Mouse (Mus musculus): ENCODE measurements around the gene 4933416C03Rik.

The 4933416C03Rik gene

DNA sequence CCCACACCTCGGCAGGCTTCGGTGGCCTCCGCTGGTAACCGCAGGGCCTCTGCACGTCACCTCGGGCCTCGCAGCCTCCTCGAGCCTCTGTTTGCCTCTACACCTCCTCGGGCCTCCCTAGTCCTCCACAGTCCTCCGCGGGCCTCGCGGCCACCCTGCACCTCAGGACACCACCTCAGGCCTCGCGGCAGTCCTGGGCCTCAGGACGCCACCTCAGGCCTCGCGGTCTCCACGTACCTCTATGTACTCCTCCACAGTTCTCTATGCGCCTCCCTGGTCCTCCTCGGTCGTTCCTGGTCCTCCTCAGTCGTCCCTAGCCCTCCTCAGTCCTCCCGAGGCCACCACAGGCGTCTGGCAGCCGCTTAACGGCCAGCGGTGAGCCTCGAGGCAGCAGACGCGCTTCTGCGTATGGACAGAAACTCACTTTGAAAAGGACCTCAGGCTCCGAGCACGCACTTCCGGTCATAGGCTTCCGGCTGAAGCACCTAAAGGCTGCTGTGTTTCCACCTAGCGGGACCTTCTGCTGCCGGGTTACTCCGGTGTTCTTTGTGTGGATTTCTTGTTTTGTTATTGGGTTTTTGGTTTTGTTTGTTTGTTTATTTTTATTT, at the start of gene 4933416C03Rik:
TSS of gene 4933416C03Rik (minus strand) at position 51 of the 608 bp plus-strand sequence.
- no peak for DNase-seq (ENCODE audit: low spot score in 2 of 2)

DNA sequence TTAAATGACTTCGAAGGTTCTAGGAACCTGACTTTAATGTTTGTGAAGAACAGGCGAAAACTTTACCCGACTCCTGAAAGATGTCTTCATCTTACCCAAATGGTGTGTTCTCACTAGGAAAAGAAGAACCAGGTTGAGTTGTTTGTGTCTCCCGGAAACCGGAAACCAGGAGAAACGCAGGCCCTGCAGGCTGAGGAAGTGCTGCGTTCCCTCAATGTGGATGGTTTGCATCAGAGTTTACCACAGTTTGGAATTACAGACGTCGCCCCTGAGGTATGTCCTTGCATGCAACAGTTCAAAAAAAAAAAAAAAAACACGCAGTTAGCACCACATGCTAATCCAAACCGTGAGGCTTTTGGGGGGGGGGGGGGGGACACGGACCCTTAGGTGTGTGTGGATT, 48.6 kb upstream of the 4933416C03Rik start:
- no peak for DNase-seq (ENCODE audit: low spot score in 2 of 2)

DNA sequence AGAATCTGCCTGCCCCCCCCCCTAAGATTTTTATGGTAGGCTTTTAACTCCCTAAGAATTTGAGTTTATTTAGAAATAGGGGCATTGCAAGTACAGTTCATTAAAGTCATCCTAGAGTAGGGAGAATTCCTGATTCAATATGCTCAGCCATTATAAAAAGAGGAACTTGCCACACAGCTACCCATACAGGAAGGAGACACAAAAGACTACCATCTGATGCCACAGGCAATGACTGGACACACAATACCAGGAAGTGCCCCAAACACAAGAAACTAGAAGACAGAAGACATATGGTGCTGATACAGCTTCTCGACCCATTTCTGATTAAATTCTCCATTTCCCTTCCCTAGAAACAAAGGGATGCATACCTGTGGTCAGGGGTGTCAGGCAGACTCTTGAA, 43.0 kb upstream of the 4933416C03Rik start:
- DNase-seq (ENCODE audit: low spot score in 2 of 2) = no peak

DNA sequence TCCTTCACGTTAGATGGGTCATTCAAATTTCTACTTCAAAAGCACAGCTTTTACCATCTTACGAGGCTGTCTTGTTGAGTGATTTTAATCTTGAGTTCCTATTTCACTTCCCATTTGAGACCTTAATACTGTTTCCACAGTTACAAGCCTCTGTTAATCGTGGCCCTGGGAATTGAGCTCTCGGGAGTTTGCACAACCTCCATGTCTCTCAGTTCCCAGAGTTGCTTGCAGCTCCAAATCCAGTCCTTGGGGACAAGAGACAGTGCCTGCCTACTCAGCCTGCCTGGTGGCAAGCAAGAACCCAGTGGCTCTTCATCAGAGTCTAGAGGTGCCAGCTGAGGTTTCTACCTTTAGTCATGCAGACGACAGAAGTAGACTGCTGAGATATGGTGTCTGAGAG, 41.0 kb upstream of the 4933416C03Rik start:
- no peak for DNase-seq (ENCODE audit: low spot score in 2 of 2)

DNA sequence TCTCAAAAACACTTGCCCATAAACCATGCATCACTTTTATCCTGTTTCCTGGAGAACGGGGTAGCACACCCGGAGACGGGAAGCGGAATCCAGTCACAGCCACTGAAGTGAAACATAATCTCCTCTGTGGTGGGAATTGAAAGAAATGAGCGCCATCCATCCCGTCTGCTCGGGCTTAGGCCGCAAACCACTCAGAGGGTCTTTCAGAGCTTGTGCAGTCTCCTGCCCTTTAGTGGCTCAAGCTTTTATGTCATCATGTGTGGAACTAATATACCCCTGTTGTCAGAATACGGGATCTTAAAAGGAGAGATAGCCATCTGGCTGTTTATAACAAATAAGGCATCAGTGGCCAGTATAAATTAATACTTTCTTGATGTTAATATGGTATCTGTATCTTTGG, 32.4 kb upstream of the 4933416C03Rik start:
- no peak for DNase-seq (ENCODE audit: low spot score in 2 of 2)

DNA sequence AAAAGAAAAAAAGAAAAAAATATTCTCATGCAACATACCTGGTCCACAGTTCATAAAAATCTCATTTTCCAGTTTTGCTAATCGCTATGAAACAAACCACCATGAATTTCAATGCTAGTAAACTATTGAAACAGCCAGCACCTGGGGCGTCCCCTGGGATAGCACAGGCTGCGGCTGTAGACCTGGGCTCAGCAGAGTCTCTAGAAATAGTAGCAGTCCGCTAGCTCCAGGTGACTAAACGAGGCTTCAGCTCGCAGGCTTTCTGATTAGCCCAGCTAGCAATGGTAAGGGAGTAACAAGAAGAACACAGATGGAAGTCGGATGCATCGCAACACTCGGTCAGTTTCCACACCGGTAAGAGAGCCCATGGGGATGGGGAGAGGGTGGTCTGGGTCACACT, 30.0 kb upstream of the 4933416C03Rik start:
- DNase-seq (ENCODE audit: low spot score in 2 of 2) = no peak

DNA sequence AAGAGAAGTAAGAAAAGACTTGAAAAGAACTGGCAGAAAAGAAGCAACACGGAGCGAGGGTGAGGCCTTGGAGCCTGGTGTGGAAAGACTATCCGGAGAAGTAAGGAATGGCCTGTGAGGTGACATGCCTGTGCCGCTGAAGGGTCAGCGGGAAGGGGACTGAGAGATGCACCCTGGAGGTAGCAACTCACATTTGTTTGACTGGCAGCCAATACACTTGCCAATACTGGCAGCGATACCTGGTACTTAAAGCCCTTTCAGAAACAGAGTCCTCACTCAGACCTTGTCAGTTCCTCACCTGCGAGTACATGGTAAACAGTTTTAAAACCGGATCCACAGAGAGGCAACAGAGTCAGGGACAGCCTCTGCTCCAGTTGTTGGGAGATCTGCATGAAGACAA, 26.5 kb upstream of the 4933416C03Rik start:
- no peak for DNase-seq (ENCODE audit: low spot score in 2 of 2)

DNA sequence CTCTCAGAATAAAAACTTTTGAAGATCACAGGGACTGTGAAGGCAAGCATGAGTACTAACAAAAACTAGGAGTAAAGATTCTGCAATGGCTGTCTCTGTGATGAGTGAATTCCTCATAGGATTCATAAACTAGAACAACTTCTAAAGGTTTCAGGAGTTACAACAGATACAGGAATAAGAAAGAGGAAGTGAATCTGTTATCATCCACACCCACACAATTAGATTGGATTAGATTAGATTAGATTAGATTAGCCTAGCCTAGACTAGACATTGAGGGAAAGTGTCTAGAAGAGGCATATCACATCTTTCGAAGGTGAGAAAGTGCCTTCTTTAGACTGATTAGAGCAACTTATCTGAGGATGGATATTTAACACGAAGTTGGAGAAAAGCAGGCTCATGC, 21.5 kb upstream of the 4933416C03Rik start:
- DNase-seq (ENCODE audit: low spot score in 2 of 2) = no peak

DNA sequence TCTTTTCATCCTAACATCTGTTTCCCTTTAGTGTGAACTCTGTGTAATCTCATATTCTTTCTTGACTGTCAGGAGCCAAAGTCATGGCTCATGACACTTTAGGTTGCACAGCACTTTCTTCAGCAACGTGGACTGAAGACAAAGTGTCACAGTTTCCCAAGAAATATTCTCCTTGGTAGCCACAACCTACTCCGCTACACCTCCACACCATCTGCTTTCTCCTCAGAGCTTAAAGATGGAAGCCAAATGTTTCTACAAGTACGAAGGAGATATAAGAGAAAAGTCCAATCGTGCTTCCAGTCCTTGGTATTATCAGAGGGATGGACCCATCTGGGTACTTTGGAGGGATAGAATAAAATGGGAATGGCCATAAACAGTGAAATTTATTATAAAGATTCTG, 18.5 kb upstream of the 4933416C03Rik start:
- DNase-seq (ENCODE audit: low spot score in 2 of 2) = no peak

DNA sequence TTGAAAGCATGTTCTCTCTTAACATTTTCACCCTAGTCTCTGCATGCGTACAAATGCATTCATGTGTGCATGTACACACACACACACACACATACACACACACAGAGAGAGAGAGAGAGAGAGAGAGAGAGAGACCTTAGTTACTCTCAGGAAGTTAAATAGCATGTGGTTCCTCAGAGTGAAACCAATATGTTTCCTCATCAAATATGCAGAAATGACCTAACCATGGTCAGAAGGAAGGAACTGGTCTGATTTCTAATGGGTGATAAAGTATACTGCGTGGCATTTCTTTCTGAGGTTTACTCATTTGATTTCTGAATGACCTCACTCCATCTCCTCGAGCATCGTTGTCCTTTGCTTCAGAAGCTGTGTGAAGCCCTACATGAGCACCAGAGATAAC, 17.5 kb upstream of the 4933416C03Rik start:
- DNase-seq (ENCODE audit: low spot score in 2 of 2) = no peak

DNA sequence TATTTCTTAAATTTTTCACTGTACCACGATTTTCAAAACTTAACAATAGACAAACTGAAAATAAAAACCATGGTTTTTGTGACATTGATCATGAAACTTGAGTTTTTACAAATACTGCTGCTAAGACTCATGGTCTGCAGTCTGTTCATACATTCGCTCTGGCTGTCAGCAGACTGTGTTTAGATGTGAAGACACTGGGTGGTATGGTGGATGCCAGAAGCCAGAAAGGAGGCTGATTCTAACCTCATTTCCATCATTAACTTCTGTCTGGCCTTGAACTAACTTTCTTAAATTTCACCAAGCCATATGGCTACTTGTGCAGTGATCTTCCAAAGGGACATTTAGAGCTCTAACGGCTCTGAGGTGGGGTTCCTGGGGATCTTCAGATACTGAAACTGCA, 16.7 kb upstream of the 4933416C03Rik start:
- DNase-seq (ENCODE audit: low spot score in 2 of 2) = no peak

DNA sequence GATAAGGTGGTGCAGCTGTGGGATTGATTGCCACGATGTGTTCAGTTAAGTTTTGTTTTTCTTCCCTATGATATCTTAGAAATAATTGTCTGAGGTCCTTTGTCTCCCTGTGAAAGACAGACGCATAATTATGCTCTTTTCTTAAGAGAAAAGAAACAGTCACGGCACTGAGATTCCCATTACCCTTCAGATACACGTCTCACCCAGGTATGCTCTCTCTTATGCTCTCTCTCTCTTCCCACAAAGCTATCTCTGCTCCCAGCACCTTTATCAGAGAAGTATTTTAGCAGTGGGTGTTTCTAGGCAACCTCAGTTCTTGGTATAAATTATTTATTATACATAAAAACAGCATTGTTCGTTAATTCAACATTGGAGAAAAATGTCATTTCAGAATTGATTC, 11.6 kb upstream of the 4933416C03Rik start:
- DNase-seq (ENCODE audit: low spot score in 2 of 2) = no peak

DNA sequence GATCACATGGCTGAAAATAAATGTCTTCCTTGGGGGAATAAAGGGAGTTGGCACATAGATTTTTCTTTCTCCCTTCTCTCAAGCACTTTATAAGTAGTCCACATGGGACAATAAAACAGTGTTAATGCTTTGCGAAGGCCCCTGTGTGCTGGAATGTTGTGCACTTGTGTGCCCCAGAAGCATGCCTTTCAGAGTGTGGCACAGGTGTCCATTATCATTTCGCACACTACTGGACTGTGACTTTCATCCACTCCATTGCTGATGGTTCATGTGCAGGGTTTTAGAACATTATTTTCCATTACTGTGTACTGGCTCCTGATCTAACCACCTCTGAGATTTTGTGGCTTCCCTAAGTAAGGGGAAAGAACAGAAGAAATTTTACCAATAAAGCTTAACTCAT, 10.1 kb upstream of the 4933416C03Rik start:
- DNase-seq (ENCODE audit: low spot score in 2 of 2) = no peak

DNA sequence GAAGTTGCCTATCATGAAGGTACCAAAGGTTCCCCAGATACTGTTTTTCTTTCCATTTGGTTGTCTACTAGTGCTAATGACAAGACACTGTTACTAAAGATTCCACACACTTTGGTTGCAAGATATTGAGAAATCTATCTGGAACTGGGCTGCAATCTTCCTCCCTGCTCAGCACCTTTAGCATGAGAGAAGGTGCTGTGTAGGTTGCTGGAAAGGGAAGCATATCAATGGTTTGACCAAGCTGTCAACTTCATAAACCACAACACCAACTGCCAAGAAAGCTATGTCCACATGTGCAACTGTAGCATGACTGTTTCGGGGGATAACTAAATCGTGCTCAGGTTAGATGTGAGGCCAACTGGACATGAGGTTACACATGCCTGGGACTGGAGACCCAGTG, 7.7 kb upstream of the 4933416C03Rik start:
- DNase-seq (ENCODE audit: low spot score in 2 of 2) = no peak

DNA sequence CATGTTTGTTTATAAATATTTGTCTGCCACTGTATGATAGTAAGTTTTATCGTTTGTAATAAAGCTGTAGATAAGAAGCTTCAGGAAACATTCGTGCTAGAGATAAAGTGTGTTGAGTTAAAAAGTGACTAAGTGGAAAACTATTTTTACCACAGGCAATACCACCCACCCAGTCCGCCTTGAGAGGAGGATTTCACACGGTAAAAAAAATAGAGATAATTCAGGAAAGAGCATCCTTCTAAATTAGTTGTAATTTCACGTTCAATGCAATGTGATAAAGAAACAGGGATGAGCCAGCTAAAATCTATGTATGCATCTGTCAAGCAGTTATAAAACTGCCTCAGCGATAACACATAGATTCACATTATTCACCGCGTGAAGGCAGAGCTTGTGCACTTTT, 3.3 kb upstream of the 4933416C03Rik start:
- DNase-seq (ENCODE audit: low spot score in 2 of 2) = no peak

DNA sequence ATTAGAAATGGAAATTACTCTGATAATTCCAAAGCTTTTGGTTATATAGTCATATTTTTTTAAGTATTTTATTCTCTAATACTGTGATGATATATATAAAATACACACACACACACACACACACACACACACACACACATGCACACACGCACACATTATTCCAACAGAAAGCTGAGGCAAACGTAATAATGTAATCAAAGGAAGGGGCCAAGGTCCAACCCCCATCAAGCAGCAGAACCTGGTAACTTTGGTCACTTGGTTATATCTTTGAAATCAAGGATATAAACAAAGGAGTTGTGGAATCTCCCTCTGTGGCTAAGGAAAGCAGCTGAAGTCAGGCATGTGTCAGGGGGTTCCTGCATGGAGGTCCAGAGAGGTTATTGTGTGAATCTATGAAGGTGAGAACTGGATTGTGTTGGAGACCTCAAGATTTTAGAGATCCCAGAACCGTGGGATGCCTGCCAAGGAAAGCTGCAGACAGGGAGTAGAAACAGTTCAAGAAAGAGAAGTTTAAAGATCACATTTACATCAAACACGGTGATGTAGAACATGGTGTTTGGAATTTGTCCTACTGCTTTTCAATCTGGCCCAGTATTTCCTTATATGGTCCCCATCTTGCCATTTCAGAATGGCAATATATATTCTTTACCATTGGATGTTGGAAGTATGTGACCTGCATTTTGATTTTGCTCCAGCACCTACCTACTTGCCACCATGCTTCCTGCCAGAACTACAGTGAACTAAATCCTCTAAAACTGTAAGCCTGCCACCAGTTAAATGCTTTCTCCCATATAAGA, 2.4 kb upstream of the 4933416C03Rik start:
- no peak for DNase-seq (ENCODE audit: low spot score in 2 of 2)

DNA sequence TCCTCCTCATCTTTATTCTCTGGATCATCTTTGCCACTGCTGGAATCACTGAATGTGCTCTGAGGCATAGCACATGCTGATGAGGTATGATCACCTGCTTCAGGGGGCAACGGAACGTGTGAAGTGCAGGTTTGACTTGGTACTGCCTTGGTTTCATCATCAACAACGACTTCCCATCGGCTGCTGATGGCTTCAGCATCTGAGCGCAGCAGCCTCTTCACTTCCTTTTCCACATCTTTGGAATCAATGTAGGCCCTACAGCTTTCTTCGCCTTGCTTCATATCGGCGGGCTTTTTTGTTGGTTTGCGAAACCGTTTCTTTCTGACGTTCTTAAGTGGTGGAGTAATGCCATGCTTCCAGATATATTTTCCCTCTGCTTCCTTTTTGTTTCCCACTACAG, 849 bp downstream of the 4933416C03Rik start:
- no peak for DNase-seq (ENCODE audit: low spot score in 2 of 2)

DNA sequence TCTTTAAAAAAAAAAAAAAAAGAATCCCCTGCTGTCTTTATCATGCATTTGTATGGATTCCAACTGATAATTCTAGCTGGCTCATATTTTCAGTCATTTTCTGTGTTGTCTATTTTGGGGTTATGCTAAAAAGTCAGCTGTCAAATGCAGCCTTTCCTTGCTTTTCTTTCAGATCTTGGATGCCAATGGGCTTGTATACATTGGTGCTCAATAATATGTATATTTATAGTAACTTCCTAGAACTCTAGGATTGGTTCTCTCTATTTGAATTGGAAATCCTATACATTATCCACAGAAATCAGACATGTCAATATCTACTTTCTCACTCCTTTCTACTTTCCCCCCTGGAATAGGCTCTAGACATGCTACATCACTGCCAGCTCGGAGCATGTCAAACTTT, 5.0 kb downstream of the 4933416C03Rik start:
- DNase-seq (ENCODE audit: low spot score in 2 of 2) = no peak

DNA sequence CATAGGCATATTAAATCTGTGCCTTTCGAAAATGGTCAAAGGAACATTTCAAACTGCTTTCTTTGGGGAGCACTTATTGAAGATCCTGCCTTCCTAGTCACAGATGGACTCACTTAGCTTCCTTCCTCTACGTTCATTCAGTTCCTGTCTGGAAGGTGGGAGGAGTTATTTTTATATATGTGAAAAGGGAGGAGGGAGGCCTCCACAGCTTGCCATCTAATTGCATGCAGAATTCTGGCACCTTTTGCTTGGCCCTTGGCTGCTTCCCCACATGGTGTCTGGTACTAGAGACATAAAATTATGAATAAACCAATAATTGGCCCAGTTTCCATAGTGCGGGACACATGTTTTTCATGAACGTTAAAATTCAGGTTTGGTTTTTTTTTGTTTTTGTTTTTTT, 5.5 kb downstream of the 4933416C03Rik start:
- DNase-seq (ENCODE audit: low spot score in 2 of 2) = no peak

DNA sequence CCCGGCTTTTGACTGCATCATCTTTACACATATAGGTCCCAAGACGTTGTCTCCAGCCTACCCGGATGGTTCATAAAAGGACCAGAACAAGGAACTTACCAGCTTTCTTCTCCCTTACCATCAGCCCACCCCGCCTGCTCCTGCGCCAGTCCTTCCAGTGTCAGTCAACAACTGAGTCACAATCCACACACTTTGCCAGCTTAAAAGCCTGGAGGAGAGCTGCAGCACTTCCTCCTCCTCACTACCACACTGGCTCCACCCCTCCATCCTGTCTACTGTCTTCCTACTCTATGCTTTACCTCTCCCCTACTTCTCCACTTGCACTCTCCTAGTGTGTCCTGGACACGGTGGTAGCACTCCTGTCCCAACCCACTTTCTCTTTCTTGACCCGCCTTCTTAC, 15.2 kb downstream of the 4933416C03Rik start:
- DNase-seq (ENCODE audit: low spot score in 2 of 2) = no peak

DNA sequence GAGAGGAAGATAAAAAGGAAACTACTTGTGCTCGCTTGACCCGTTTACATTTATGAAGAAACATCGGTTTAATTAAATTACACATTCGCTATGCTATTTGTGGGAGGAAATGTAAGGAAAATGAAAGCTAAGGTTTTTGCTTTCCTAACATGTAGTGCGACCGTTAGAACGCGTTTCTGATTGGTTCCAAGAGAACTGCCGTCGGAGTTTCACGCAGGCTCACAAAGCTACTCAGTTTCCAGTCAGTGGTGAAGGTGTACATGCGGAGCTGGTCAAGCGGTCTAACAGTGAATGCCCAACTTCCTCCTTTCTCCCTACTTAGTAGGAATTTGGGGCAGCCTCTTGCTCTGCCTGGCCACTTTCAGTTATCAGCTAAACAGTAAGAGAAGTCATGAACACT, 17.3 kb downstream of the 4933416C03Rik start:
- DNase-seq (ENCODE audit: low spot score in 2 of 2) = no peak

DNA sequence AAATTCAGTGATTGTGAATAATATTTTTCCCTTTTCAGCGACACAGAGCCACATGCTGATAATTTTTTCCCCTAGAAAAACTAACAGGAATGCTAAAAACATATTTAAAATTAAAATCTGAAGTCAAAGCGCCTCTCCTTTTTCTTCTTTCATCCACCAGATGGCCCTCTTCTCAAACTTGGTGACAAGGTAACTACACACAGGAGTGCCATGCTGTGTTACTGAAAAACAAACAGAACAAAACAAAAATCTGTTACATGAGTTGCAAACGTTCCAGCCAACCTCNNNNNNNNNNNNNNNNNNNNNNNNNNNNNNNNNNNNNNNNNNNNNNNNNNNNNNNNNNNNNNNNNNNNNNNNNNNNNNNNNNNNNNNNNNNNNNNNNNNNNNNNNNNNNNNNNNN, 29.8 kb downstream of the 4933416C03Rik start:
- DNase-seq (ENCODE audit: low spot score in 2 of 2) = no peak

DNA sequence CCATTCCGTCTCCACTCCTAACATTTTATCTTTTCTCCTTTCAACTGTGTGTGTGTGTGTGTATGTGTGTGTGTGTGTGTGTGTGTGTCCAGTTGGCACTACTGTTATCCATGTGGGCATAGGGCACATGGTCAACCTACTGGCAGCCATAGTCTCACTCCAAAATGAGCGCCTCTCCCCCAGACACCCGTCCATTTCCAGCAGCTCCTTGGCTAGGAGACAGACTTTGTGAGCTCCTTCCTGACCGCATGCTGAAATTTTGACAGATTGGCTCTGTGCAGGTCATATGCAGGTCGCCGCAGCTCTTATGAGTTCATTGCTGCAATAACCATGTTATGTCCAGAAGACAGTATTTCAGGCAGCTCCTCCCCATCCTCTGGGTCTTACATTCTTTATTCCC, 32.9 kb downstream of the 4933416C03Rik start:
- DNase-seq (ENCODE audit: low spot score in 2 of 2) = no peak

DNA sequence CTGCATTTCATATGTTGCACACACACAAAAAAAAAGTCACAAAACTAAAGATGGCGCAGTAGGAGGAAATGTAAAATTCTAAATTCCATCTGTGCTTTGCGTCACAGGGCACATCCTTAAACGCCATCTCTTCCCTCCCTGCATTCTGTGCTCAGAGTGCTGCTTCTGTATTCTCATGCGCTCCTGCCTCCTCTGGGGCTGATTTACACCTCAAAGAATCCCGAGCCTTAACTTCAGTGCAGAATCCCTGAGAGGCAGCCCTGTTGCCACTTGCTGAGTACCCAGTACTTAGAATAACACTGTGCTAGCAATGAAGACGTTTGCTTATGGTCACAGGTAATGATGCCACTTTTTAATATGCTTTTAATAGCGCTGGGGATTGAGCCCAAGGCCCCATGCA, 34.3 kb downstream of the 4933416C03Rik start:
- DNase-seq (ENCODE audit: low spot score in 2 of 2) = no peak

Measured in frontal cortex, postnatal 25 days (tissue).